Mouse (Mus musculus): ENCODE results near the gene Ahsg. TPM values are rescaled to one million over a fixed set of nuclear protein-coding genes. Genes with fewer than 3 reads are reported as not detected.
"Not testable (repeated sequence)": the region's sequence is repeated elsewhere in the genome, so short reads cannot be mapped to it uniquely, and the experiment has no call there.

The Ahsg gene
- polyA plus RNA-seq, 1 experiment from 2014 or later, result 2,676 TPM

DNA sequence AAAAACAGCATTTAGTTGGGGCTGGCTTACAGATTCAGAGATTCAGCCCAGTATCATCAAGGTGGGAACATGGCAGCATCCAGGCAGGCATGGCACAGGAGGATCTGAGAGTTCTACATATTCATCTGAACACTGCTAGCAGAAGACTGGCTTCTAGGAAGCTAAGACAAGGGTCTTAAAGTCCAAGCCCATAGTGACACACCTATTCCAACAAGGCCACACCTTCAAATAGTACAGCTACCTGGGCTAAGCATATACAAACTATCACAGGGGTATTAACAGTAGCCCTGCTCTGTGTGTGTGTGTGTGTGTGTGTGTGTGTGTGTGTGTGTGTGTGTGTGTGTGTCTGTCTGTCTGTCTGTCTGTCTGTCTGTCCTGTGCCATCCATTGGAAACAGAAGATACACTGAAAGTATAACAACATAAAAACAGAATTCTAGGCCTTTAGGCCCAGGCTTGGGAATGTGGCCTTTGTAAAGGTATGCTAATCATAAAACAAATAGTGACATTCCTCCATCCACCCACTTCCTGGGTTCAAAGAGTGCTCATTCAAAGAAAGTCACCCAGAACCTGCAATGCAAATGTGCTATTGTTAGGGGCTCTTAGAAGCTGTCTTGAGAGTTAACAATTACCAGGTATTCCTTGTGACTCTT, 50.9 kb downstream of the Ahsg start:
- H3K27ac ChIP-seq (replicated peaks); H3K27me3 ChIP-seq; H3K4me3 ChIP-seq (replicated peaks); H3K4me2 ChIP-seq; H3K36me3 ChIP-seq (replicated peaks); H3K9ac ChIP-seq; H3K4me1 ChIP-seq (replicated peaks); H3K9me3 ChIP-seq (replicated peaks); ATAC-seq (ENCODE audit: insufficient read depth): not testable (repeated sequence)

DNA sequence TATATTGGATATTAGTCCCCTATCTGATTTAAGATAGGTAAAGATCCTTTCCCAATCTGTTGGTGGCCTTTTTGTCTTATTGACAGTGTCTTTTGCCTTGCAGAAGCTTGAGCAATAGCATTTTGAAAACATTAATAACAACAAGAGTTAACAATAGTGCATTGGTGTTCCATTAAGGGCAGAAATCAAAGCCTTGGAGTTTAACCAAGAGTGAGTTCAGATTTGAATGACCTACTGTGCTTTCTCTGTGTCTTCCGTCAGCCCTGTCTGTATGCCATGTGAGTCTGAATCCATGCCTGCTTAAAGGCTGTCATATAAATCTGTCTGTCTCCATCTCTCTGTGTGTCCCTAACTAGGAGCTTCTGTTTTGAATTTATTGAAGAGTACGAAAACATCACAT, 56.3 kb downstream of the Ahsg start:
- Histone ChIP-seq H3K27ac (replicated peaks) (no peak overlapping the region), H3K9me3 (replicated peaks) (no peaks in the 10 kb centered on the region), H3K4me3 (replicated peaks) (no peak overlapping the region), H3K27me3 (no peaks in the 10 kb centered on the region), H3K36me3 (replicated peaks) (no peaks in the 10 kb centered on the region), H3K4me1 (replicated peaks) (no peaks in the 10 kb centered on the region), H3K4me2 (no peak overlapping the region), H3K9ac (no peak overlapping the region)
- ATAC-seq (ENCODE audit: insufficient read depth), result no peak
- 63% methylated on average over 2 of the region's 2 CpGs for WGBS (ENCODE audit: insufficient replicate concordance)

Other genes starting within 250 kb of the Ahsg start
- 1.3 and 1.4 TPM in 2 replicates for gene Dgkg, start 234.1 kb upstream of the Ahsg start, polyA plus RNA-seq (2015; fragmentation: Nextera tagmentation; extraction: Ambion mirVana)
- gene Crygs, start 79.7 kb upstream of the Ahsg start, polyA plus RNA-seq (2015; fragmentation: Nextera tagmentation; extraction: Ambion mirVana), result 0.16 and 0.22 TPM in 2 replicates
- gene Tbccd1, start 33.6 kb upstream of the Ahsg start, polyA plus RNA-seq (2015; fragmentation: Nextera tagmentation; extraction: Ambion mirVana), result 22.9 and 27.6 TPM in 2 replicates
- 58.3 and 60.7 TPM in 2 replicates for gene Dnajb11, start 33.4 kb upstream of the Ahsg start, polyA plus RNA-seq (2015; fragmentation: Nextera tagmentation; extraction: Ambion mirVana)
- 7.3 and 12.9 TPM in 2 replicates for gene Fetub, start 27.1 kb downstream of the Ahsg start, polyA plus RNA-seq (2015; fragmentation: Nextera tagmentation; extraction: Ambion mirVana)
- 2.2 and 4.9 TPM in 2 replicates for gene Hrg, start 59.8 kb downstream of the Ahsg start, polyA plus RNA-seq (2015; fragmentation: Nextera tagmentation; extraction: Ambion mirVana)
- 66.0 and 93.3 TPM in 2 replicates for gene Kng2, start 138.2 kb downstream of the Ahsg start, polyA plus RNA-seq (2015; fragmentation: Nextera tagmentation; extraction: Ambion mirVana)
- gene Kng1, start 166.6 kb downstream of the Ahsg start, polyA plus RNA-seq (2015; fragmentation: Nextera tagmentation; extraction: Ambion mirVana), result 918 and 1,131 TPM in 2 replicates
- 58.3 and 60.6 TPM in 2 replicates for gene Eif4a2, start 216.2 kb downstream of the Ahsg start, polyA plus RNA-seq (2015; fragmentation: Nextera tagmentation; extraction: Ambion mirVana)
- 119 and 137 TPM in 2 replicates for gene Rfc4, start 236.5 kb downstream of the Ahsg start, polyA plus RNA-seq (2015; fragmentation: Nextera tagmentation; extraction: Ambion mirVana)